Mouse (Mus musculus): ENCODE results near the gene Pfkm.

Gene Pfkm

DNA sequence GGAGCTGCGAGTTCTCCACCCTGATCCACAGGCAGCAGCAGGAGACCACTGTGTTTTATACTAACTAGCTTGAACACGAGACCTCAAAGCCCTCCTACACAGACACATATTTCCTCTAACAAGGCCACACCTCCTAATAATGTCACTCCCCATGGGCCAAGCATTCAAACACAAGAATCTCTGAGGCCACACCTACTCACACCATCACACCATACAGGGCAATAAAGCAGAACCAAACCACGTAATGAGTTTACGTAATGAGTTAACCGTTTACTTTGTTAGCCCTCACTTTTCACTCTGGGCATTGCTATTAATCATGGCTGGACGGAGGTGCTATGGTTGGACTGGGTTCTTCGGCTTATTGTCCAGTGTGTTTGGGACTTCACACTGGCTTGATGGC is 47.4 kb downstream of the Pfkm start:
- DNase-seq (ENCODE audit: low spot score), result no peak

DNA sequence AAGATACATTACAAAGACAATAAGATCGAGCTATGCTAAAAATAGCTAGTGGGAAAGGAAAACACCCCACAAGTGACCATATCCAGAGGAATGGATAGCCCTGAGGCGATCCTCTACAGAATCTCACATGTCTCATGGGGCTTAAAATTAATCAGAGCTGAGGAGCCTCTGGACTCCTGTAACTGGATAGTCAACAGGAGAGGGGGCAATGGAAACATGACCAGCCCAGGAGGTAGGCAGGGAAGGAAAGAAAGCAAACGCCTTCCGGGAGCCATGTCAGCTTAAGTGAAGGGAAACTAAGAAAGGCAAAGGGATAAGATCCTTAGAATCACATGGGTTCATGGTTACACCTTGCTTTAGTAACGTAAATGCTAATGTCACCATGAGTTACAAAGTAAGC is 48.4 kb downstream of the Pfkm start:
- DNase-seq (ENCODE audit: low spot score), result no peak

DNA sequence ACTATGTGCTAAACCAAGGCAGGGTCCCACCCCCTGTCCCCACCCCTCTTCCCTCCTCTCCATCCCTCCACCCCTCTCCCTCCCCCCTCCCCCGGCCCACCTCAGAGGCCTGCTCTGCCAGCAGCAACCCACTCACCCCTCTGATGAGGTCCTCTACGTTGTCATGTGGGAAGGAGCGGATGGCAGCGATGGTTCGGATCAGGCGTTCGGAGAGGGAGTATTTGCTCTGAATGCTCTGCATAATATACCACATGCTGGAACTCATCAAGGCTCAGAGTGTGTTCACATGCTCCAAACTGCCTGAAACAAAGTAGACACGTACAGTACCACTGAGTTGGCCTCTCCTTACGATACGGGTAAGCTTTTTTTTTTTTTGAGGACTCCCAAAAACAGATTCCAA is 50.1 kb downstream of the Pfkm start:
- no peak for DNase-seq (ENCODE audit: low spot score)

DNA sequence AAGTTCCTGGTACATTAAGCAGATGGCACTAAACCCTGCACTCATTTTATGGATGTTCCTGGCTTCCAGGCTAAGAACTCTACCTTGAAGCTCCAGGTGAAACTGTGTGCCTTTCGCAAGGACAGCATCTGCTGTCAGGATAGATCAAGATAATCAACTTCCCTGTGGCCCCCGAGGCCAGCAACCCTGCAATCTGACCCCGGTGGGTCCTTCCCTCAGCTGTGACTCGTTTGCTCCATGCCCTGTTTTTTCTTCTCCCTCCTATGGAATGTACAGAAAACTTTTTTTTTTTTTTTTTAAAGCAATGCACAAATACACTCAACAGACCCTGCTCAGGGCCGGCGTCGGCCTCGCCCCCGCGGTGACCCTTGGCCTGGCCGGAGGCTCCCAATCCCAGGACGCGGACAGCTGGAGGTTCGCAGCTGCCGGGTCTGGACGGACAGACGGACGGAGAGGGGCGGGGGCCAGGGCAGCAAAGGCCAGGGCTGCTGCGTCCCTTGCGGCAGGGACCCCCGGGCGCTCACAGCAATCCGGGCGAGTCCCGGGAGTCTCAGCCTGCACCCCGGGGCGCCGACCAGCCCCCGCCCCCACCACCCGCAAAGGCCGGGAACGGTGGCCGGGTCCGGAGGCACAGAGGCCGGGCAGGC is 52.6 kb downstream of the Pfkm start:
- DNase-seq (ENCODE audit: low spot score), result no peak

DNA sequence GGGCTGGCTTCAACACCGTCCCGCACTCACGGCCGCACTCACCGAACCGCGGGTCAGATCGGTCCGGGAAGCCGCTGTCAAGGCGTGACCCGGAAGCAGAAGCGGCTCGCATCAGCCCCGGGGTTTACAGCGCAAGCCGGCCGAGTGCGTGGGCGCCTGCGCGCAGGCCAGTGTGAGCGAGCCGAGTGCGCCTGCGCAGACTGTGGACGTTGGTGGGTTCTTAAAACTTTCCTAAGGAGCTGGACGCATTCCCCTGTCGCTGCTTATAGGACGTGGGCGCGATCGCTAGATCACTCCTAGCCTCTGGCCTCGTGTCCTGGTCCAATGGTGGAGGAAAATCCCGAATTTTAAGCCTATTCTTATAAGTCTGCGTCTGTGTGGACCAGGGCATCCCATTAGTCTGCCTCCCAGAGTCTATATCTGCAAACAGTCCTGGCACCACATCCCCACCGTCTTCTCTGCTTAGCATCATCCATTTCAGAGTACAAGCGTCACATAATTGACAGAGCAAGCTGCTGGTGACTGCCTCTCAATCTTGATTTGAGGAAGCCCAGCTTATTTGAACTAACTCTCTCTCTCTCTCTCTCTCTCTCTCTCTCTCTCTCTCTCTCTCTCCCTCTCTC is 53.3 kb downstream of the Pfkm start:
- peak; percentile 85 for DNase-seq (ENCODE audit: low spot score)

DNA sequence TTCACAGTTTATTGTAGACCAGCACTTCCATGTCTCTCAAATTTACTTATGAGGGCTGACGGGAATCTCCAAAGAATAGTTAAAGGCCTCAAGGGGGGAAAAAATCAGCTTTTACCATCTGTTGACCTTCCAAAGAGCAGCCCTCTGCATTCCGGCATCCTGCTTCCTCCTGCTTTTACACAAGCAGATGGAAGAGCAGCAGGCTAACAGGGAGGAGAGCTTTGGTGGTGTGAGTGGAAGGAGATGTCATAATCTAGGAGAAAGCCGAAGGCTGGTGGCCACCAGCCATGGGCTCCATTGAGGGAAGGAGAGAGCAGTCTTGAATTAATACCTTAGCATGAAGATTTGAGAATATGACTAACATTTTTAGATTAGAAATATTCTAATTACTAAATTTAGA is 56.0 kb downstream of the Pfkm start:
- DNase-seq (ENCODE audit: low spot score), result no peak

DNA sequence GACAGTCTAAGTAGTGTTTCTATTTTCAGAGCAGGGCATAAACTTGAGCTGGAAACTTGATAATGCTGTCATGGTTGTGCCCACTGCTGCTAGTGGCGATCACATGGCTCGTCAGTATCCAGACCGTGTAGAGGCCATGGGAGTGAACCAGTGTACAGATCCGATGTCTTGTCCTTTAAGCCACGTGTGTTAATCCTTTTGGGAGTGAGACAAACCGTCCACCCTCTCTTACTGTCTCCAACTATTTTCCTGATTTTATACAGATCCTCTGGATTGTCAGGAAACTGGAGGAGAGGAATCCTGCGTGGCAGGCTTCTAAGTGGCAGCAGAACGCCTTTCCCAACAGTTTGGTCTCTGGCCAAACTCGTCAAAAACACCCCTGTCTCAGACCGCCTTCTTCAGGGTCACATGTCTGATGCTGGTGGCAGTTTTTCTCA is 56.8 kb downstream of the Pfkm start:
- DNase-seq (ENCODE audit: low spot score), result no peak

DNA sequence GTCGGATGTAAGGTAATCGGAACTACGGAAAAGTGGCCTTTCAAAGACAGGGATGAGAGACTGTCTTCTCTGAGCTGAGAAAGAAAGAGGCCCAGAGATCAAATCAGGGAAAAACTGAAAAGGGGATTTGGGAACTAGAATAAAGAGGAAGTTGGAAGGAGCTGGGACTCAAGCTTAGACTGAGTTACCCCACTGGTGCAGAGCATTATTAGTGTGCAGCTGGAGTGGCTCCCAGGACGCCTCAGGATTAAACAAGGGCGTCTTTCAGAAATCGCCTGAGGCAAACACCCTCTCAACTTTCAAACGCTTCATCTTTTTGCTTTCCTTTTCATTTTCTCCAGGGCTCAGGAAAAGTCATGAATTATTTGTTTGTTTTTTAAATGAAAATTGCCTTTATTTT is 60.5 kb downstream of the Pfkm start:
- DNase-seq (ENCODE audit: low spot score), result no peak

DNA sequence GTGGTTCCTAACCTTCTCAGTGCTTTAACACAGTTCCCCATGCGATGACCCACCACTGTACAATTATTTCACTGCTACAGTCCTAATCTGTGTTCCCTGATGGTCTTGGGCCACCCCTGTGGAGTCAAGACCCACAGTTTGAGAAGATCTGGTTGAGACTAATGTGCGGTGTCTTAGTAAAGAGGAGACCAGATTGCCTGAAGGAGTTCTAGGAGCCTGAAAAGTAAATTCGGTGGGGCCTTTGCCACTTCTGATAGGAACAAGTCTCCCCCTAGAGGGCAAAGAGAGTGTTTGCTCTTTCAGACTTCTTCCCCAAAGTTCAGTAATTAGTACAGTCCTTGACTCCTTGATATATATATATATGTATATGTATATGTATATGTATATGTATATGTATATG is 61.2 kb downstream of the Pfkm start:
- DNase-seq (ENCODE audit: low spot score), result no peak

DNA sequence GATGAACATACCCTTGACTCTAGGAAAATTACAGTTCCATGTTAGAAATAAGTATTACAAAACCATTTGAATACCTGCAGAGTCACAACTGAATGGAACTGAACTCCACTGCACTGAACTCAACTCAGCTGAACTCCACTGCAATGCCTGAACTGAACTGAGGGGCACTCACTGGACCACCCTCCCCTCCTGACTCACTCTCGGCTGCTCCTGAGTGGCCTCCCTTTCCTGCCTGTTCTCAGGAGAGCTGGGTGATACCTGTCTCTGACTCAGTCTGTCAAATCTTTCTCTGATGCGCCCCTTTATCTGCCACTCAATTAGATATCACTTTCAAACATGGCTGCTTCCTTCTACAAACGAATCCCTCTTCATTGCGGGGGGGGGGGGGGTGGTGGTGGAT is 61.8 kb downstream of the Pfkm start:
- no peak for DNase-seq (ENCODE audit: low spot score)

DNA sequence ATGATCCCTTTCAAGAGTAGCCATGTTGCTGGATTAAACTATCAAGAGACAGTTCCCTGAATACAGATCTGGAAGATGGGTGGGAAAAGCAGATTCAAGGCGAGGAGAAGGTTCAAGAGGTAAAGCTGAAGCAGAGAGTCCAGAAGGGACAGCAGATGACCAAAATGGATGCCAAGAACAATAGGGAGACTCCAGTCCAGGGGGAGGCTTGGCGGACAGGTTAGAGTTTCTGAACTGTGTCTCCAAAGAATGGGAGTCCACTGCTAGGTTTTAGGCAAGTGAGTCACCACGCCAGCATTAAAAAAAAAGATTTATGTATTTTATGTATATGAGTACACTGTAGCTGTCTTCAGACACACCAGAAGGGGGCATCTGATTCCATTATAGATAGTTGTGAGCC is 62.2 kb downstream of the Pfkm start:
- no peak for DNase-seq (ENCODE audit: low spot score)

DNA sequence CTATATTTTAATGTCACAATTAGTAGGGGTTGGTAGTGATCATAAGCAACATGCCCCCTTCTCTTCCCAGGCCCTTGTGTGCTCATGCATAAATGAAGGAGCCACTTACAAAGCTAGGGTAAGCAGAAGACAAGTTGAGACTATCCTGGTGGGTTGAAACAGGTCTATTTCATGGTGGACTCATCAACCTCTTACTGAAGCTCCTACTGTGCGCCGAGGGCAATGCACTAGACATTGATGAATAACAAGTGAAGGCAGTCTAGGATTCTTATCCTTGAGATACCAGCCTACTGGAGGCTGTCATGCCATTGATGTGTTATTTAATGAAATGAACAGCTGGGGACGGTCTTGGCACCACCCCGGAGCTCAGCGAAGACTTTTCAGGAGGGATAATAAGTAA is 62.9 kb downstream of the Pfkm start:
- DNase-seq (ENCODE audit: low spot score), result no peak

DNA sequence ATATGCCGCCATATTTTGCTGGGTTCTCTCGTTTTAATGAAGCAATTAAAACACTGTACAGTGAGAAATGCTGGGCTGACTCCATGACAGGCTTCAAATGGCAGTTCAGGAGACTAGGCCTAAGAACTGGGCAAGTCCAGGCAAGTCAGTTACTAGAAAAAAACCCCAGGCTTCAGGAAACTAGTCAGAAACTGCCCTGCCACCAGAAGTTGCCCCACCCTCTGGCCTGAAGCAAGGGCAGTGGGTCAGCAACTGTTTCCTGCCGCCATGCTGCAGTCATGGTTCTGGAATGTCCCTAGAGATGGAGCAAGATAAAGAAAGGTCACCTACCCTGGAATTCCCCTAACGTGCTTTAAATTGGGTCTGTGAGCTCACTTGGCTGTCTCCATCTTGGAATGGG is 63.6 kb downstream of the Pfkm start:
- no peak for DNase-seq (ENCODE audit: low spot score)

DNA sequence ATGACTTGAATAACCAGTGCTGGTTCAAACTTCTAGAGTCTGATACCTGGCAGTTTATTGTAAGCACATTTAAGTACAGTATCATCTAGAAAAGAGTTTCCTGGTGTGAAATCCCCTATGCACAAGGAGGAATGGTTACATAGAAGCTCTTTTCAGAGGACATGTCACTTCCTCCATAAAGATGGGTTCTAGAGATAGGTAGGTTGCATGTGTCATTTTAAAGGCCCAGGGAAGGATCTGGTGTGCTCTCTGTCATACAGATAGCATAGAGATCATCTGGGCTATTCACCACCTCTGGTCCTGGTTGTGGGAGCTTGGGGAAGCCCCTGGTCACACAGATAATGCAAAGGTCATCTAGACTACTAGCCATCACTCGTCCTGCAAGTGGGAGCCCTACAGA is 64.9 kb downstream of the Pfkm start:
- DNase-seq (ENCODE audit: low spot score), result no peak

DNA sequence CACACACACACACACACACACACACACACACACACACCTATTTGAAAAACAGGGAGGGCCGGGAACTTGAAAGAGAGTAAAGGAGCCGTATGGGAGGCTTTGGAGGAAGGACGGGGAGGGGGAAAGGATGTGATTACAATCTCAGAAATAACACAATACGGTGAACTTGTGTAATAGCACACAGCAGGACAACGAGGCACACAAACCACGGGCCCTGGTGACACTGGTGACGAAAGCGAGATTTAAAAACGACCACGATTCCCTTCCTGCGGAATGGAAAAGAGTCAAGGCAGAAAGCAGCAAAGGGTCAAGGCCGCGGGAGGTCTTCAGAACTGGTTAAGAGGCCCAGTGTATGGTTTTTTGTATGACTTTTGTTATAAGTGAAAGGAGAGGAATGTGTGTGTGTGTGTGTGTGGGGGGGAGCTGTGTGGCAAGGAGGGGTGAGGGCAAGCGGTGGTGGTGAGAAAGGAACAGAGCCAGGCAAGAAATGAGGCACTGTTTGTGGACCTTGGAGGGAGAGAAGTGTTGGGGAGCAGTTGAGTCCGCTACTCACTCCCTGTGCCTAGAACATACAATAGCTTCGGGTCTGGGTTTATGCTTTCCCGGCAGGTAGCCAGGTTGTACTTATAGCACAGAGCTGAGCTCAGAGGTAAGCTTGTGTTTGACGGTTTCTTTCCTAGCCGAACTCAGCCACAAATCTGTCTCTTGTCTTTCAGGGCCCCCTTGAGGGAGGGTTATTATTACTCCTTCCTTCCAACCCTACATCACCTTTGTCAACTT is 68.8 kb downstream of the Pfkm start:
- DNase-seq (ENCODE audit: low spot score), result no peak

DNA sequence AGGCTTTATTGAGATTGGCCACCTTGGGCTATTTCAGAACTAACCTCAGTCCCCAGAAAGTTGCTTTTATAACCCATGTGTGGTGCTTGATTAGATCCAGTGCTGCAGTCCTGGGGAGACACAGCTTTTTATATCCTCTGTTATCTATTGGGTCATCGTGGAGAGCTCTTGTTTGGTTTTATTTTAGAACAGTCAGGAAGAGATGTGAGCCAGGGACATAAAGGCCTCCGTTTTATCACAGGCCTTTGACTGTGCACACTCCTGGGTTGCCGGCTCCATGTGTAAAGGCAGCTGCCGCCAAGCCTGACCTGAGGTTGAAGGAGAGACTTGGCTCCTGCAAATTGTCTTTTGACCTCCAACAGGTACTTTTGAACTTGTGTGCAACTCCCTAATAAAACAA is 70.2 kb downstream of the Pfkm start:
- DNase-seq (ENCODE audit: low spot score), result no peak

DNA sequence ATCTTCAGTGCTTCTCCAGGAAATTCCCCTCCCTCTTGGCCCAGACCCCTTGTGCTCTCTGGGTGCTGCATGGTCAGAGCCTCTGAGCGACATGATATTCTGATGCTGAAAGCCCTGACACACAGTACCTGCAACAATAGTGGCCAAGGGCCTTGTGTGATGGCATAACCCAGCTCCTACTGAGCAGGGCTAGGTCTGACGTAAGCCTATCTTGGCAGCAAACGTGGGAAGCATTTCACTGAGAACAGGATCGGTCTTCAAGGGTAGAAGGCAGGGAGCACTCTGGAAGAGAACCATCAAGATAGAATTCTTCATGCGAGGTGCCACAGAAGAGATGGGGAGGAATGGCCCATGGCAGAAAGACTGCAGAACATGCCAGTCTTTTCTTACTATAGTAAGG is 73.1 kb downstream of the Pfkm start, which contains the start of gene Asb8:
Asb8 (minus strand) TSS at position 101 of the 400 bp plus-strand sequence.
- DNase-seq (ENCODE audit: low spot score), result no peak

DNA sequence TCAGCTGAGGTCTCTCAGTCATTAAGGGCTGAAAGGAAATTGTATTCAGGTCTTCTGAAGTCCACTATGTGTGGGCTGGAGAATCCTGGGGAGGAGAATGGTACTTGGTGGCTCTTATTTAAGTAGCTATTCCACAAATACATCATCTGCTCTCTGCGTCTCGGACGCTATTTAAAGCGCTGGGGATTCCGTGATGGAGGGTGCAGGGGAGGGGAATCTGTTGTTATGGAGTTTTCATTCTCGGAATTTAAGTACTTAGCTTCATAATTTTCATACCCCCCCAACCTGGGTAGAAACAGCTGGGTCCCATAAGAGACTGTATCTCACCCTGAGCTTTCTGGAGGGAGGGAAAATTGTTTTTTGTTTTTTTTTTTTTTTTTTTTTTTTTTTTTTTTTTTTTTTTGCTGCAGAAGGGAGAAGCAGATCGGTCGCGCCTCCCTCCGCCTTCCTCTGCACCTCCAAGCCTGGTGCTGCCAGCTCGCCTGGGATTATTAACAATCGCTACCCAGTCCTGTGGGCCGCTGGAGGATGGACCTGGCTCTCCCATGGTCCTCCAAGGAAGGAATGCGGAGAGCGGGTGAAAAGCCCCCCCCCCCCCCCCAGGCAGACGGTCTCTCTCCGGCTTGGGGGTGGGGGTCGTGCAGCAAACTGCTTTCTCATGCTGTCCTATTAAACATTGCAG is 74.7 kb downstream of the Pfkm start, which contains the start of gene Ccdc184:
Ccdc184 (plus strand) TSS at position 196 of the 682 bp plus-strand sequence.
- DNase-seq (ENCODE audit: low spot score), result no peak

DNA sequence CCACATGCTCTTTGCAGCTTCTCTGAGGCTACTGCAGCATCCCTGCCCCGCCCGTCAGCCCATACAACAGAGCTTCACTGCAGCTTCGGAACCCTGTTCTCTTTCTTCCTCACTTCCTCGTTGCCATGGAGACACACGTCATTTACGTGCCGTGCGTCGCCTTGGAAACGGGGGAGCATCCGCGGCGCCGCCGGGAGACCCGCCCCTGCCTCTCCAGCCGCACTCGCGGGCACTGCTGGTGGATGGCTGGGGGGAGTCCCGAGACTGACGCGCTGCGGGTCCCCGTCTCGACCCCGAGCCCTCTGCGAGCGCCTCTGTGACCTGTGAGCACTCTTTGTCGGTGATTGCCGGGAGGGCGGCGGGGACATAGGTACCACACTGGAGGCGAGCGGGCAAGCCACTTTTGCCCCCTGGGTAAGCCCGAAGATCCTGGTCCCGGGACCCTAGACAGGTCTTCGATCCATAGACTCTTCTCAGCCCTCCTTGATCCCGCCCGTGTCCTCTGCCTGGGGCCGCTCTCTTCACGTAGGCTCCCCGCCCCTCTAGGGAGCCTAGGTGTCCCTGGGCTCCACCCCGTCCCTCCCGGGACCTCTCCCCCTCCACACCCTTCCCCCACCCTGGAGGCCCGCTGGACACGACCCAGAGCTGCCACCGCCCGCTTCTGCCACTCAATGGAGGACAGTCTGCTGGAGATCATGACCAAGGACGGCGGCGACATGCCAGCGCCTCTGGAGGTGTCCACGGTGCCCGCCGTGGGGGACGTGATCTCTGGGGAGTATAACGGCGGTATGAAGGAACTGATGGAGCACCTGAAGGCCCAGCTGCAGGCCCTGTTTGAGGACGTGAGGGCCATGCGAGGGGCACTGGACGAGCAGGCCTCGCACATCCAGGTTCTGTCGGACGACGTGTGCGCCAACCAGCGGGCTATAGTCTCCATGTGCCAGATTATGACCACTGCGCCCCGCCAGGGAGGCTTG is 75.5 kb downstream of the Pfkm start:
- peak; percentile 52 for DNase-seq (ENCODE audit: low spot score)

DNA sequence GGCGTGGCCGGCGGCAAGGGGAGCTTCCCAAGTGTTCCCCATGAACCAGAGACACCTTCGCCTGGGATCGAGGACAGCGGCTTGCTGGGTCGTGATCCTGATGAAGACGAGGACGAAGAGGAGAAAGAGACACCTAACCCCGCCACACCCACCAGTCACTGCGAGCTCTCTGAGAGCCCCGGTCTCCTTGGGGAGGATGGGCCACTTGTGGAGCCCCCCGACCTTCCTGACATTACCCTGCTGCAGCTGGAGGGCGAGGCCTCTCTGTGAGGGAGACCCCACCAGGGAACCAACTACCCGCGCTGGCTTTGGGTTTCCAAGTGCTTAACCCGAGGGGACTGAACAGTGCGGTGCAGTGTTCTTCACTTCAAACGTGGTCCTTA is 76.2 kb downstream of the Pfkm start:
- DNase-seq (ENCODE audit: low spot score), result no peak

DNA sequence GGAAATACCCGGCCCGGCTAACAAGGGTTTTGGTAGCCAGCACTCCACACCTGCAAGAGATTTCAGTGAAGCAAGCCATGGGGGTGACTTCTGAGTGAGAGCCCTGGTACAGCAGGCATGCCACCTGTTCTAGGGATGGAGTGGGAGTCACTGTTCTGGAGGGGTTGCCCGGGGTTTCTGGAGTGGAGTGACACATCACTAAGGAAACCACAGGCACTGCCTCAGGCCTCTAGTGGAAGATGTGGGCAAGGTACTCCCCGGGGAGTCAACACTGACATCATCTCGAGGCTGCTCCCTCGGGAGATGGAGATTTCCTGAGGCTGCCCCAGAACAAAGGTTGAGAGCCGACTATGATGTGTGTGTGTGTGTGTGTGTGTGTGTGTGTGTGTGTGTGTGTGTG is 78.0 kb downstream of the Pfkm start:
- DNase-seq (ENCODE audit: low spot score), result no peak

DNA sequence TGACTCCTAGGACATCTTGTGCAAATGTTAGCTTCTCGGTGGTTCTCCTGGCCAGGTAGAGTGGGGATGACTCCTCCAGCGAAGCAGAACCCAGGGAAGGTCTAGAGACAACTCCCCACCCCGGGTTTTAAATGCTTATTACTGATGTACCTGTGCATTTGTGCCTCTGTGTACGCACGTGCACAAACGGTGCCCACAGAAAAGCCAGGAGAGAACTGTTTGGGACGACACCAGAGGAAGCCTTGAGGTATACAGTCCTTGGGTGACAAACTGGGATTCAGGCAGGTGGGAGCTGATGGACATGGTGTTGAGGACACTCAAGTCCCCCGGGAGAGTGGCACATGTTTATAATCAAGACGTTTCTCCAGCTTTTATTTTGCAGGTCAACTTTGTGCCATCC is 78.5 kb downstream of the Pfkm start:
- no peak for DNase-seq (ENCODE audit: low spot score)

Measured in ovary, postnatal 14 days (tissue).